Mouse (Mus musculus): ENCODE measurements around the gene Zc3h15. TPM values are rescaled to one million over a fixed set of nuclear protein-coding genes. Genes with fewer than 3 reads are reported as not detected.

Zc3h15 gene
- total RNA-seq, 2 experiments from 2014 or later: 109 to 144 TPM

DNA sequence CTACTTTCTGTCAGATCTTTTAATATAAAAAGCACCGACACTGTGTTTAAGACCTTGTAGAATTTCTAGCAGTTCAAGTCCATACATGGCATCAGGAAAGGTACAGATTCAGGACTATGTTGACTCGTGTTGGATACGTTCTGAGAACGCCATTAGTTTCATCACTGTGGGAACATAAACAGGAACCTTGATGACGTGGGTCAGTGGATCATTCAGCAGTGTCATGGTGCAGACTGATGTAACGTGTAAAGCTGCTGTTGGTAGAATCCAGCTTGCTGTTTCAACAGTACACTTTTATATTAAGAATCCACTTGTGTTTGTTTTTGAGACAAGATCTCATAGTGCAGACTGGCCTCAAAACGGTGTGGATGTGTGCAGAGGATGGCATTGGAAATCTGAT, 28.8 kb downstream of the Zc3h15 start:
- peak; percentile 81 for ATAC-seq (replicated peaks; ENCODE audit: poor library complexity, severe bottlenecking)

DNA sequence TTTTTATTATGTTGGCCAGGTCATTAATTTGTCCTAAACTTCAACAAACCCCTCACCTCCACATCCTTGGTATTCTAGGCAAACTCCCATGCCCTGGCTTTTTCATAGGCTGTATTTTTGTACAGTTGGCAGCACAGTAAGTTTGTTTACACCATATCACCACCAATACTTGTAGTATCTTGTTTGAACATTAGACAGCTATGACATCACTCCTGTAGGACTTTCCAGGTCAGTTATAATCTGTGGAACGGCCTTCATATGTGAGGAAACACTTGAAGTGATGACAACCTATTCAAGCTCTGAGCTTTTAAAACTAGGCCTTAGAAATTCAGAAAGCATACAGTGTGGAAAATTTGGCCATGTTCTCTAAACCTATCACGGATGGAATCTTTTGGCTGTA, 29.6 kb downstream of the Zc3h15 start:
- ATAC-seq (replicated peaks; ENCODE audit: poor library complexity, severe bottlenecking): no peak

GRCm38 (mm10) chr2:83674421-83674820, 30.2 kb downstream of the Zc3h15 start:
- no peak for ATAC-seq (replicated peaks; ENCODE audit: poor library complexity, severe bottlenecking)

- no peak for ATAC-seq (replicated peaks; ENCODE audit: poor library complexity, severe bottlenecking)
These were observed 30.7 kb downstream of the Zc3h15 start for GRCm38 (mm10) chr2:83674896-83675295.

DNA sequence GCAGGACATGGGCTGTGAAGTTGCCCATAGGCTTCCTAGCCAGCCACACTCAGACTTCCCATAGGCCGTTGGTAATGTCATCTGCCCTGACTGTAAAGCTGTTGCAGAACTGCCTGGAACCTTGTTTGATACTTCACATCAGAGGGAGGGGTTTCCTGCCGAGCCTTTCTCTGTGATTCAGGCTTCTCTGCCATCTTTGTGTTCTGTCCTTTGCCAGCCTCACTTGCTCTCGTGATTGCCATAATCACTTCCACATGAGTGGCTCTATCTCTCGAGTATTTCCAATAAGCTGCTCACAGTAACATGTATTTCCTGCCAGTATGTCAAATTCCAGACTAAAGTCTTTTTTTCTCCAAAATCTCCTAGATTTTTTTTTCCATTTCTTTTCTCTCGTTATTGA, 31.4 kb downstream of the Zc3h15 start:
- ATAC-seq (replicated peaks; ENCODE audit: poor library complexity, severe bottlenecking): no peak

DNA sequence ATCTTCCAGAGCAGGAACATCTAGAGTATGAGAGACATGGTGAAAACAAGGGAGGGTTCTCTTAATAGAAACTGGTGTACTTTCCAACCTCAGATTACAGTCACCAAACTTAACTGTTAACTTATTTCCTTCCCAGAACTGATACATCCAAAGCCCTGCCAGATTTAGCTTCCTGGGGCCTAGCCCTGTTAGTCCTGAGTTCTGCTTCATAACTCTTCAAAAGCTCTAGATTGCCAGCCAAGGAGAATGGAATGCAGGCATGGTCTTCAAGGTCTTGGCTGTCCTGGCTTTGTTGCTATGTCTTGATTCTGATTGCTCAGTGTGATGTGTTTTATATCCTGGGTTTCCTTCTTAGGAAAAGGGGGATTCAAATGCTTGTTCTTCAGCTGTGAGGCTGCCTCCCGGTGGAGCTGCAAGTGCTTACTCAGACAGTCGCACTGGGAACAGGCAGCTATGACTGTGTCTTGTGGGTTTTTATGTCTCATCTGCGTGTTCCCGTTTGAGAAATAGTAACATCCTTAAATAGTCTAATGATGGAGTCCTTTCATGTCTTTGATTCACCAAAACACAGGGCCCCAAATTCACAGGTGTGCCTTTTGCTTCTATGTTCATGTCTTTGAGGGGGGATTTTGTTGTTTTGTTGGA, 32.1 kb downstream of the Zc3h15 start:
- no peak for ATAC-seq (replicated peaks; ENCODE audit: poor library complexity, severe bottlenecking)

DNA sequence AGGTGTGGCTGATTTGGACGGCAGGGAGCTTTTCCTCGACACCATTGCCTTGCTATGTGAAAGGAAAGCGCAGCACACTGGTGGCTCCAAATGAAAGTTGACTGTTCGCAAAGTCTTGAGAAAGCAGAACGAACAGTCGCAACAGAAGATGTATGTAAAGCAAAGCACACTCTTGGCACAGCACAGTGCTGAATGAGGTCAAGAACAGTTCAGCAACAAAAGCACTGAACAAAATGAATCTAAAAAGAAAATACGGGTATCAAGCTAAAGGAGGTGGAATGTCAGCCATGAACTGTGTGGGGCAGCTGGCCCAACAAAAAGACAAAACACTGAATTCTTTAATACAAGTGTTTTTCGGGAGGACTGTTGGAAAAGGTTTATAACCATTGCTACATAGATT, 37.1 kb downstream of the Zc3h15 start:
- ATAC-seq (replicated peaks; ENCODE audit: poor library complexity, severe bottlenecking): no peak

DNA sequence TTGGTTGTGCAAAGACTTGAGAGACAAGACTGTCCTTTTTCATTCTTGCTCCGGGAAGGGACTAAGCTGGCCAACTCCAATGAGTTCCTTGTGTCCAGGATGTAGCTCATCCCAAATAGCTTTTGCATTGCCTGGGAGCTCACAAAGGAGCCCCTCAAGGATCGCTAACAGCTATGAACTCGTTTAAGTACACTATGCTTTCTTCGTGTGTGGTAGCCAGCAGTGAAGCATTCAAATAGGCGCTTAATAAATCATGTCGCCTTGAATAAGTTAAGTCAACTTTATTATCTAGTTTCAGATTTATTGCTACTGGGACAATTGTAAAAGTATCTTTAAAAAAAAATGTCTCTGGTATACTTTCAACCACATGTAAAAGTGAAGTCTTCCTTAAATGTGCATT, 37.5 kb downstream of the Zc3h15 start:
- ATAC-seq (replicated peaks; ENCODE audit: poor library complexity, severe bottlenecking): no peak

DNA sequence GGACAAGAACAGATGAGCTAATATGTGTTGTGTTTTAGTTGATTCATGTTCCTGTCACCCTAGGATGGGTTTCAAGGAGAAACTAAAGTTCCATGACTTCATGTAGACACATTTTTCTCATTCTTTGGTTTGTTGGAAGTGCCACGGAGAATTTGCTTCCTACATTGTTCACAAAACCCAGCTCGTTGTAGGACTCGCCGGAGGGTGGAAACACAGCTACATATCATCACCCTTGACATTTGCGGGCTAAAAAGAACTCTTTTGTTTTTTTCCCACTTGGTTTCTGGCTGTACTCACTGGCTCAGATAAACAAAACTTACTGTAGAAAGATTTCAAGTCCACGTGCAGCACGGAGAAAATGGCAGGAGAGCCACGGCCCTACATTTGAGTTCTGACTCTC, 38.0 kb downstream of the Zc3h15 start:
- no peak for ATAC-seq (replicated peaks; ENCODE audit: poor library complexity, severe bottlenecking)

DNA sequence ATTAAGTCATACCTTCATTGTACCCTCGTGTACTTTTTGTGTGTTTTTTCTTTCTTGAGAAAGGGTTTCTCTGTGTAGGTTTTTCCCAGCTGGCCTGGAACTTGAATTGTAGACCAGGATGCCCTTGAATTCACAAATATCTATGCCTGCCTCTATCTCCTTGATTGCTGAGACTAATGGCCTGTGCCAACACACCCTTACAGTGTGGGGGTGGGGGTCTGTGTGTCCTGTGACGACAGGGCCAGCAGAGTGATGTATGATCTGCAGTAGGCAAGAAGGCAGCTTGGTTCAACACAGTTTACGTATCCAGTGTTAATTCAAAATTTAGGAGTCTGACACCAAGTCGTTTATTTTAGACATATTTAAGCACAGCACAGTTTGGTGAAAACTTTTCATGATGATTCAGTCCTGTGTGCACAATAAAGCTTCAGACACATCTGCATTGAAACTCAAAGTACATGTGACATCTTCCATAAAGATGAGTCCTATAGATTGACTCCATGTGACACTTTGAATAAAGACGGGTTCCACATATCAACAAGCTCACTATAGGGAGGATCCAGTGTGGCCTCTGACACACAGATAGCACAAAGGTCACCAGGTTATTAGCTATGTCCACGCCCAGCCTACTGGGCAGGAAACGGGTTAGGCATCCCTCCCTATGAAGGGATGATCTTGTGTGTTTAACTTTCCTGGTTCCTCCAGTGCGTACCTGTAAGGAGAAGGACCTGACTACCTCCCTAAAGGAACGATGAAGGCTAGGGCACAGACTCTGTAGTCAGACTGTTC, 39.7 kb downstream of the Zc3h15 start:
- ATAC-seq (replicated peaks; ENCODE audit: poor library complexity, severe bottlenecking): no peak

GRCm38 (mm10) chr2:83684691-83685090, 40.5 kb downstream of the Zc3h15 start:
- no peak for ATAC-seq (replicated peaks; ENCODE audit: poor library complexity, severe bottlenecking)

GRCm38 (mm10) chr2:83690372-83690771, 46.1 kb downstream of the Zc3h15 start:
- ATAC-seq (replicated peaks; ENCODE audit: poor library complexity, severe bottlenecking): no peak

DNA sequence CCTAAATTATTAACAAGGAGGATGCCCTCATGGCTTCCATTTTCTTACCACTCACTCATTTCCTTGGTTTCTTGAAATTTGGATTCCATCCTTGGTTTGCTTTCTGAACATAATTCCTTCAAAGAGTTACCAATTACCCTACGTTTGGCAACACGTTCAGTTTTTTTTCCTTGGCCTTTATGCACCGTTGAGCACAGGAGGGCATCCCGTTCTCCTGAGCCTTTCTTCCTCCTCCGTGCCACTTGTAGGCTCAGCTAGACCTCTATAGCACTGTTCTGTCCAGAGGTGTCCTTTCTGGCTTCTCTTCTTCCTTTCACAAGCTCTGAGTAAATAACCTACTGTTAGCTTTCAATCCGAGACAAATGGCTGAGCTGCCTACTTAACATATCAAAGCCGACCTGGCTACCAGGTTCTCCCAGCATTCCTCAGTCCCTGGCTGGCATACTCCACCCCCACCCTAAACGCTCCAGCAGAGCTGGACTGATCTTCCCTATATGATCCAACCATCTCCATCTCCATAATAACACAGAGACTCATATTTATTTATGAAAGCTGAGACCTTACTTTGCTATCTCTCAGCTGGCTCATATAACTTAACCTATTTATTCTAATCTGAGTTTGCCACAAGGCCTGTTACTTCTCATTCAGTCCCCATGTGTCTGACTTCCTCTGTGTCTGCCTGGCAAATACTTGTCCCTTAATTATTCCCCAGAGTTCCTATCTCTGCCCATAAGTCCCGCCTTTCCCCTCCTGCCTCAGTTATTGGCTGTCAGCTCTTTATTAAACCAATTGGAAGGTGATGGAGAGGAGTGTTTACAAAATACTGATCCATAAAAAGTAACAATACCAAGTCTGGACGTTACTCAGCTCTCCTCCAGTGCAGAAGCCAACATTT, 48.7 kb downstream of the Zc3h15 start:
- no peak for ATAC-seq (replicated peaks; ENCODE audit: poor library complexity, severe bottlenecking)

GRCm38 (mm10) chr2:83694061-83694460, 49.8 kb downstream of the Zc3h15 start:
- ATAC-seq (replicated peaks; ENCODE audit: poor library complexity, severe bottlenecking): no peak

DNA sequence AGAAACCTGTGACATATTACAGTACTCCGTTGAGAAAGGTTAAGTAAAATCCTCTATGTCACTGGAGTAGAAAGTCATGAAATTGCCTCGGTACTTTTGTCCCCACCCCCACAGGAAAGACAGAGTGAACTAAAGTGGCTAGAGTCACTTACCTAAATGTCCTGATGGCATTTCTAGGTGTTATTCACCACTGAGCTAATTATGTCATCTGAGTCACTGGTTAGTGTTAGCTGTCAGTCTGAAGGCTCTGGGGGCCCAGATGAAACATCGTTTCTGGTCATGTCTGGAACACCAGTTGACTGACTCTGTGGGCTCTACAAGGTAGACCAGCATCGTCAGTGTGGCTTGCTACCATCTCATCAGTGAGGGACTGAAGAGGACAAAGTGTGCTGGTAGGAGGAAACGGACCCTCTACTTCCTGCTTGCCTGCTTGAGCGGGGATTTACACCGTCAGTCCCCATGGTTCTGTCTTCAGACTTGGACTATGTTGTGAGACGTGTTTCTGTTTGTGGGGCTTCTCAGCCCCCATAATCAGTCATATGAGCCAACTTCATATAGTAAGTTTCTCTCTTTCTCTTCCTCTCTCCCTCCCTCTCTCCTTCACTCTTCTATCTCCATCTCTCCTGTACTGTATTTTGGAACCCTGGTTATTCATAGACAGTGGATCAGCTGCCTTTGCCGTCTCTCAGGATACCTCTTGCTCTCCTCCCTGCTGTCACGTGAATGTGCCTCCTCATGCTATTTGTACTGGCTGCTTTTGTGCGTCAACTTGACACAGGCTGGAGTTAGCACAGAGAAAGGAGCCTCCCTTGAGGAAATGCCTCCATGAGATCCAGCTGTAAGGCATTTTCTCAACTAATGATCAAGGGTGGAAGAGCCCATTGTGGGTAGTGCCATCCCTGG, 51.4 kb downstream of the Zc3h15 start:
- ATAC-seq (replicated peaks; ENCODE audit: poor library complexity, severe bottlenecking): no peak

DNA sequence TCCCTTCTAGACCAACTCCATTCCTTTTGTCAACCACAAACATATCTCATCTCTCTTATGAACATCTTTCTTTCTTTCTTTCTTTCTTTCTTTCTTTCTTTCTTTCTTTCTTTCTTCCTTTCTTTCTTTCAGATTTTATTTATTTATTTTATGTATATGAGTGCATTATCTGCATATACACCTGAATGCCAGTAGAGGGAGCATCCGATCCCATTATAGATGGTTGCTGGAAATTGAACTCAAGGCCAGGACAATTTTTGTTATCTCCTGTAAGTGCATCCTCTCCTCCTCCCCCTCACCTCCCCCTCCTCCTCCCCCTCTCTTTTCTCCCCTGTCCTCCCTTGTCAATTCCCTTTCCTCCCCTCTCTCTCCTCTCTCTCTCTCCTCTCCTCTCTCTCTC, 54.2 kb downstream of the Zc3h15 start:
- ATAC-seq (replicated peaks; ENCODE audit: poor library complexity, severe bottlenecking): 0 out of 2 replicates have a peak, but pooled peaks have one; percentile 55

DNA sequence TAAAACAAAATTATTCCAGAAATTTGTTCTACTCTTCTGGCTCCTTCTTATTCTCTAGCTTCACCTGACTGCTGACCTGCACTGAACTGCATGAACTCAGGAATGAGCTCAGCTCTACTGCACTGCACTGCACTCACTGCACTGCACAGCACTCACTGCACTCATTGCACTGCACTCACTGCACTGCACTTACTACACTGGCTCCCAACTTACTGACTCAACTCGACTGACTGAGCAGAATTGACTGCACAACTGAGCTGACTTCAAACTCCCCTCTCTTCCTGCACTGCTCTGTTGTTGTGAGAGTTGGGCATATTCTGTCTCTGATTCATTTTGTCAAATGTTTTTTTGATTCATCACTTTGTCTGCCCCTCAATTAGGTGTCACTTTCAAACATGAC, 55.1 kb downstream of the Zc3h15 start:
- ATAC-seq (replicated peaks; ENCODE audit: poor library complexity, severe bottlenecking): no peak

DNA sequence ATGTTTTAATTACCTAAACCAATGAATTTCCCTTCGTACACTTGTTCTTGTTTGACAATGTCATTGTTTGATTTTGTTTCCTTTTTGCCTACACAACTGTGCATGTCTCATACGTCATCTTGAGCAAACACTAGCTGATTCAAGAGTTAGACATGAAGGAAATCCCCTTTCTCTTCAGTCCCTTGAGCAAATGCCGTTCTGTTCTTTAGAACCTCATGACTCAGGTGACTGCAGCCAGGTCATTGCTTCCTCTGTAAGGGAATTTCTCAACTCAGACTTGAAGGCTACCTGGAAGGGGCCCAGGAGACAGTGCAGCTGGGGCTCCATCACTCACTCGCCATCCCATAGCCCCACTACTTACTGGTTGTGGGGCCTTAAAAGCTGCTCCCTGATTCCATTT, 56.4 kb downstream of the Zc3h15 start:
- no peak for ATAC-seq (replicated peaks; ENCODE audit: poor library complexity, severe bottlenecking)

DNA sequence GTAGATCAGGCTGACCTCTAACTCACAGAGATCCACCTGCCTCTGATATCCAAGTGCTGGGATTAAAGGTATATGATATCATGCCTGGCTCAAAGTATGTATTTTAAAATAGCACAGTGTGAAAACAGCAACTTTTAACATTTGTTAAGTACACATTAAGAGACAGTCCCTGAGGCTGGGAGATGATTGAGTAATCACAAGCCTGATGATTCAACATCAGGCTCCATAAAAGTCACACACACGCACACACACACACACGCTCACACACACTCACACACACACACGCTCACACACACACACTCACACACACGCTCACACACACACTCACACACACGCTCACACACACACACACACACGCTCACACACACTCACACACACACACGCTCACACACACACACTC, 58.2 kb downstream of the Zc3h15 start:
- ATAC-seq (replicated peaks; ENCODE audit: poor library complexity, severe bottlenecking): no peak

DNA sequence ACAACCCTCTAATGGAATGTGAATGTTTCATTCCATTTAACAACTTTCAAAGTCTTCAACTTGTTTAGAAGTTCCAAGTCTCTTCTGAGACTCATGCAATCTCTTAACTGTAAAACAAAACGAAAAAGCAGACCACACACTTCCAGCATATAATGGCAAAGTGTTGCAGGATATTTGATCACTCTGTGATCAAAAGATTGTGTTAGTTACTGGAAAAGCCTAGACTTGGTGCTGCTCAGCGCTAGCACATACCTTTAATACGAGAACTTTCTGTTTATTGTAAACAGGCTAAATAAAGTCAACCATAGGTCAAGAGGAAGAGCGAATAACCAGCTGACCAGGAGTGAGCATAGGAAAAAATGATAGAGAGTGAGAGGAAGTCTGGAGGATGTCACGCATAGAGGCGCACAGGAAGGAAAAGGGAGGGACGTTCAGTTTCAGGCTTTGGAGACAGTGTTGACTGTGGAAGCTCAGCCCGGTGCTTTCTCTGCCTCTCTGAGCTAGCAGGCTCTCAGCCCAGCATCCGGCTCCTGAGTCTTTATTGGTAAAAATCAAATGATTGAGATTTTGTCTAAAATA, 61.4 kb downstream of the Zc3h15 start:
- ATAC-seq (replicated peaks; ENCODE audit: poor library complexity, severe bottlenecking): peak; percentile 55

Measured in granulocyte monocyte progenitor cell, adult 5-6 weeks (primary cell).